ENCODE assay signal across 9 mouse cellular contexts in genomic region chr1:69108159-69108925, GRCm38 (mm10). TPM values are rescaled to one million over a fixed set of nuclear protein-coding genes. Genes with fewer than 3 reads are reported as not detected.
DNase-seq lines count a peak whose midpoint lies in the region; ATAC-seq and TF ChIP-seq lines count a peak whose summit lies in the region.
"Had no signal": no experiment of that assay in that cellular context is flagged by ENCODE, and none has a peak within 500 bp of the region (broad histone marks: within the 10 kb centered on the region; RNA-seq: fewer than 3 reads in every experiment).

No protein-coding gene starts in this region.

- DNase-seq in embryo, embryonic 11 days: peak; percentile 82
- peak; percentile 80 for DNase-seq in heart, postnatal 0 days (ENCODE audit: low spot score)
- peak; percentile 81 for DNase-seq in kidney, postnatal 14 days
- DNase-seq in liver, embryonic 14.5 days (ENCODE audit: low read depth in 3 of 3, low spot score in 3 of 3): no peak
- no peak for DNase-seq in c-Kit-positive CD71-positive TER-119-positive erythroid progenitor cells, embryonic 14.5 days (ENCODE audit: low spot score)

- H3K36me3 ChIP-seq in megakaryocyte, embryonic 14.5 days (replicated peaks; ENCODE audit: low read length): no peaks in the 10 kb centered on the region
- no peaks in the 10 kb centered on the region for H3K36me3 ChIP-seq in heart, postnatal 0 days (replicated peaks; ENCODE audit: control insufficient read depth, insufficient read depth, low read length)
- no peaks in the 10 kb centered on the region for H3K36me3 ChIP-seq in liver, embryonic 14.5 days (replicated peaks; ENCODE audit: control insufficient read depth, insufficient read depth, low read depth)
- no peaks in the 10 kb centered on the region for H3K36me3 ChIP-seq in neural tube, embryonic 12.5 days

- no peak for ATAC-seq in megakaryocyte, adult 5-6 weeks (ENCODE audit: poor library complexity, severe bottlenecking)
- ATAC-seq in heart, postnatal 0 days (ENCODE audit: insufficient read depth, low read depth): peak; percentile 49
- ATAC-seq in liver, embryonic 14.5 days (ENCODE audit: insufficient read depth): peak; percentile 35; the same call in 1 of the 2 replicates
- peak; percentile 65 for ATAC-seq in neural tube, embryonic 12.5 days (ENCODE audit: low FRiP score, low read depth)

- no peak for TF ChIP-seq EP300 in heart, postnatal 0 days (IDR thresholded peaks at IDR 0.05; ENCODE audit: low read depth)
- TF ChIP-seq EP300 in liver, embryonic 14.5 days (IDR thresholded peaks at IDR 0.05; ENCODE audit: low read depth): no peak

- H3K4me1 ChIP-seq in megakaryocyte, embryonic 14.5 days: peaks cover 27% of the 10 kb centered on the region
- 0 out of 2 replicates have a peak, but pooled peaks cover 2% of the 10 kb centered on the region for H3K4me1 ChIP-seq in heart, postnatal 0 days (ENCODE audit: control insufficient read depth, insufficient read depth)
- no peaks in the 10 kb centered on the region; a peak in 1 of 4 replicates for H3K4me1 ChIP-seq in liver, embryonic 14.5 days (replicated peaks; ENCODE audit: control insufficient read depth in 2 of 2, insufficient read depth in 2 of 2, low read length in 1 of 2)
- H3K4me1 ChIP-seq in neural tube, embryonic 12.5 days: peaks cover 5% of the 10 kb centered on the region

- peak overlapping the region; percentile 76 for H3K4me2 ChIP-seq in heart, postnatal 0 days (ENCODE audit: low read depth, low read length)
- peak overlapping the region; percentile 64 for H3K4me2 ChIP-seq in liver, embryonic 14.5 days (ENCODE audit: low read depth)
- peak overlapping the region; percentile 96 for H3K4me2 ChIP-seq in neural tube, embryonic 12.5 days (replicated peaks)

- H3K27me3 ChIP-seq in megakaryocyte, embryonic 14.5 days (replicated peaks): peaks cover 56% of the 10 kb centered on the region
- H3K27me3 ChIP-seq in heart, postnatal 0 days (ENCODE audit: control insufficient read depth, insufficient read depth, low read length): no peaks in the 10 kb centered on the region
- H3K27me3 ChIP-seq in liver, embryonic 14.5 days (ENCODE audit: control insufficient read depth, insufficient read depth, low read length): peaks cover 41% of the 10 kb centered on the region
- no peaks in the 10 kb centered on the region; the same call in none of the 2 replicates for H3K27me3 ChIP-seq in neural tube, embryonic 12.5 days (replicated peaks)

- WGBS in heart, postnatal 0 days: 3% methylated on average over 20 of the region's 20 CpGs
- 4% methylated on average over 20 of the region's 20 CpGs for WGBS in liver, embryonic 14.5 days (ENCODE audit: insufficient replicate concordance)
- WGBS in neural tube, embryonic 12.5 days: 4% methylated on average over 20 of the region's 20 CpGs

- H3K27ac ChIP-seq in heart, postnatal 0 days (ENCODE audit: low read depth): peak overlapping the region; percentile 98
- no peak overlapping the region for H3K27ac ChIP-seq in liver, embryonic 14.5 days
- no peak overlapping the region for H3K27ac ChIP-seq in neural tube, embryonic 12.5 days

- peak overlapping the region; percentile 80 for H3K9ac ChIP-seq in heart, postnatal 0 days (replicated peaks; ENCODE audit: low read depth, low read length)
- no peak overlapping the region for H3K9ac ChIP-seq in liver, embryonic 14.5 days (replicated peaks)
- peak overlapping the region; percentile 78 for H3K9ac ChIP-seq in neural tube, embryonic 12.5 days

- no peak for TF ChIP-seq CTCF in heart, postnatal 0 days (IDR thresholded peaks at IDR 0.05; ENCODE audit: low read depth)
- TF ChIP-seq CTCF in liver, embryonic 14.5 days (IDR thresholded peaks at IDR 0.05; ENCODE audit: low read depth): no peak

- H3K4me3 ChIP-seq in megakaryocyte, embryonic 14.5 days (replicated peaks): peak overlapping the region; percentile 91
- H3K4me3 ChIP-seq in heart, postnatal 0 days (ENCODE audit: low read depth, low read length): peak overlapping the region; percentile 65
- H3K4me3 ChIP-seq in liver, embryonic 14.5 days (ENCODE audit: insufficient read depth in 1 of 2, low read depth in 2 of 2, low read length in 2 of 2): peak overlapping the region; percentile 40 to 43
- peak overlapping the region; percentile 75 for H3K4me3 ChIP-seq in neural tube, embryonic 12.5 days

- H3K9me3 ChIP-seq in megakaryocyte, embryonic 14.5 days: no peaks in the 10 kb centered on the region
- no peaks in the 10 kb centered on the region for H3K9me3 ChIP-seq in heart, postnatal 0 days (replicated peaks; ENCODE audit: control insufficient read depth, low read length)
- no peaks in the 10 kb centered on the region for H3K9me3 ChIP-seq in liver, embryonic 14.5 days (ENCODE audit: control insufficient read depth, low read length)
- H3K9me3 ChIP-seq in neural tube, embryonic 12.5 days: no peaks in the 10 kb centered on the region

RNA-seq across cellular contexts. Expression of gene Erbb4, which starts 0.5 kb away (rescaled TPM):
- polyA plus RNA-seq in megakaryocyte, embryonic 14.5 days (2012; ENCODE audit: insufficient read depth, low replicate concordance): not detected in 2 replicates
- total RNA-seq in megakaryocyte, adult 5-6 weeks (2015): not detected in 2 replicates
- not detected in 2 replicates for total RNA-seq in megakaryocyte, adult 5-6 weeks (2017)
- 18.0 and 20.0 TPM in 2 replicates for total RNA-seq in heart, postnatal 0 days (2014; rRNA removed; ENCODE audit: low replicate concordance)
- polyA plus RNA-seq in heart, postnatal 0 days (2015; fragmentation: Nextera tagmentation; extraction: Ambion mirVana): 3.0 and 3.8 TPM in 2 replicates
- under 0.01 TPM in 2 replicates for polyA plus RNA-seq in liver, embryonic 14.5 days (2012; rRNA removed)
- polyA plus RNA-seq in liver, embryonic 14.5 days (2014; fragmentation: Nextera tagmentation; extraction: Ambion mirVana): not detected in 2 replicates
- 8.8 and 9.4 TPM in 2 replicates for polyA plus RNA-seq in neural tube, embryonic 12.5 days (2016; fragmentation: Nextera tagmentation; extraction: Ambion mirVana)
- polyA plus RNA-seq: large intestine, adult 2 months had no signal

Comparison
In these comparisons a context has a peak if more than half of its experiments do, and no peak if none do; other contexts are left out.
1. DNase-seq: peak in embryo, embryonic 11 days (single experiment), heart, postnatal 0 days (single experiment) and kidney, postnatal 14 days (single experiment); none in liver, embryonic 14.5 days (0 of 3) and c-Kit-positive CD71-positive TER-119-positive erythroid progenitor cells, embryonic 14.5 days (single experiment).
2. Peak in every context shown above with its lines, with median percentiles within 50 percentile points of each other: H3K4me3 ChIP-seq and H3K4me2 ChIP-seq.